Mouse (Mus musculus) ES-E14 (cell line): ENCODE measurements around the gene Dscam. TPM values are rescaled to one million over a fixed set of nuclear protein-coding genes. Genes with fewer than 3 reads are reported as not detected.

Experiments used
- DNase-seq: peaks from one replicate; pipeline ENCODE4 v3.0.0-alpha.2; 2013; ENCODE audit warnings: low read depth, low spot score
- H3K27ac ChIP-seq: 2 replicates; pipeline ENCODE4 v1.5.1; 2012; ENCODE audit warnings: low read depth, mild to moderate bottlenecking, low read length, moderate library complexity, mixed read lengths; ENCODE audit not compliant: poor library complexity, insufficient read depth, severe bottlenecking
- H3K36me3 ChIP-seq: 2 replicates; pipeline ENCODE4 v1.6.1; 2012; ENCODE audit warnings: mild to moderate bottlenecking, low read length, moderate library complexity, mixed read lengths; ENCODE audit not compliant: control insufficient read depth, poor library complexity, insufficient read depth, severe bottlenecking
- H3K4me1 ChIP-seq, 2 experiments: fragments of 150-350 bp in 1 of 2; sonication (generic) in 1 of 2; 2 replicates each; pipeline ENCODE4 v1.6.1; 2012; ENCODE audit warnings: low read length in 2 of 2, mild to moderate bottlenecking in 1 of 2, mixed read lengths in 1 of 2; ENCODE audit not compliant: control insufficient read depth in 2 of 2, insufficient read depth in 2 of 2, poor library complexity in 1 of 2
- H3K4me3 ChIP-seq, 2 experiments: fragments of 150-350 bp in 1 of 2; sonication (generic) in 1 of 2; 2 replicates each; pipeline ENCODE4 v1.5.1; 2012; ENCODE audit warnings: low read length in 2 of 2, low read depth in 1 of 2, mild to moderate bottlenecking in 1 of 2, mixed read lengths in 1 of 2; ENCODE audit not compliant: insufficient read depth in 1 of 2, poor library complexity in 1 of 2, severe bottlenecking in 1 of 2
- H3K9ac ChIP-seq: 2 replicates; pipeline ENCODE4 v1.6.1; 2012; ENCODE audit warnings: low read depth, mild to moderate bottlenecking, low read length, mixed read lengths; ENCODE audit not compliant: poor library complexity, insufficient read depth, severe bottlenecking
- H3K9me3 ChIP-seq: fragments of 150-350 bp; sonication (generic); 2 replicates; pipeline ENCODE4 v1.6.1; 2012; ENCODE audit warnings: low read depth, mild to moderate bottlenecking, low read length; ENCODE audit not compliant: control insufficient read depth, insufficient read depth
- CHD2 ChIP-seq: IDR thresholded peaks from 2 replicates; pipeline ENCODE4 v1.6.1; 2014; ENCODE audit warnings: mild to moderate bottlenecking, low read depth, low read length, inconsistent platforms
- HCFC1 ChIP-seq: IDR thresholded peaks from 2 replicates; pipeline ENCODE4 v1.6.1; 2012; ENCODE audit warnings: low read length, inconsistent platforms, borderline replicate concordance; ENCODE audit not compliant: insufficient read depth
- MAFK ChIP-seq: IDR thresholded peaks from 2 replicates; pipeline ENCODE4 v1.6.1; 2014; ENCODE audit warnings: mild to moderate bottlenecking, low read depth, low read length, inconsistent platforms; ENCODE audit not compliant: insufficient read depth
- ZC3H11A ChIP-seq: IDR thresholded peaks from 2 replicates; pipeline ENCODE4 v1.6.1; 2012; ENCODE audit warnings: low read depth, mild to moderate bottlenecking, inconsistent platforms, low read length, borderline replicate concordance
- ZNF384 ChIP-seq: IDR thresholded peaks from 2 replicates; pipeline ENCODE4 v1.6.1; 2012; ENCODE audit warnings: low read depth, low read length, inconsistent platforms
- in situ Hi-C, 2 experiments: fragments of 600-800 bp; cut with MboI; formaldehyde crosslinking; loops; one replicate each; pipeline ENCODE4 v1.15.1; 2025; ENCODE audit warnings: low sequenced_read_pairs in 2 of 2, inconsistent platforms in 1 of 2; ENCODE audit not compliant: unreplicated experiment in 2 of 2
- total RNA-seq: library from RNA; depleted of rRNA; stranded (reverse); fragments of 300-350 nt; gene quantifications from 2 replicates; pipeline ENCODE4 v1.2.3, GENCODE M21; 2012

Dscam gene
- total RNA-seq, 1 experiment: 0.04 TPM

DNA sequence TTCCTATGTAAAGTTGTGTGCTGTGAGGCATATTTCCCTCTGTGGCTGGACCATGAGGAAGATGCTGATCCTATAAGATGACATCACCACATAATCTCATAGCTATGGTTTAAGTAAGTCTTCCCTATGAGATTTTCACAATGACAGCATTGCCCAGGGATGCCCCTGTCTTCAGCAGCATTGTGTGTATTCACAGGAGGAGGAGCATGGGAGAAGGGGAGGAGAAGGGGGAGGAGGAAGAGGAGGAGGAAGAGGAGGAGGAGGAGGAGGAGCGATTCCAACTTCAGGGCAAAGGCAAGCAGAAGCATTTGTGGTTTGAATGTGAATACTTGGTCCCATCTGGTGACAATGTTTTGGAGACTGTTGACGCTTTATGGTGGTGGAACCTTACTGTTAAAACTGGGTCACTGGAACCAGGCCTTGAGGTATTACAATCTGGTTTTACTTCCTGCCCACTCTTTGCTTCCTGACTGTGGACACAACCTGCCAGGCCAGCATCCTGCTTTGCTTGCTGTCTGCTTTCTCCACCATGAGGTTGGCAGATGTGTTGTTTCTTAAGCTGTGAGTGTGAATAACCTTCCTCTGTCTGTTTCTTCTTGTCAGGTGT, 154.2 kb downstream of the Dscam start:
- in situ Hi-C loops: no loop called here

DNA sequence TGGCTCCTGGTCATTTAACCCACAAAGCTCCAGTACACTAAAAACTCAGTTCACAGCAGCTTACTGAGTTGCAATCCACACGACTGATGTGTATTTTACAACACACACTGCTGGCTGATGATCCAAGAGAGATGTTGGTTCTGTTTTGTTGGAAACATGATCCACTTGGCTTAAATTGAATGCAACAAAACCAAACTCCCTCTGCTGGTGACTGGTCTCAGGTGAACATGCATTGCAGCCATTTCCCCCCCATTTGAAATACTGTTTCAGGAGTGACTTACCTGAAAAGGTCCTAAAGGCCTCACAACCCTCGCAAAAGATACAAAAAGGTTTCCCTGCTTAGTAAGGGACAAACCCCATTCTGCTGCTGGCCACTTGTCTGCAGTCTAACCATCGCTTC, 156.2 kb downstream of the Dscam start:
- no peak for TF ChIP-seq CHD2
- TF ChIP-seq ZNF384: no peak
- TF ChIP-seq ZC3H11A: no peak
- TF ChIP-seq HCFC1: no peak
- TF ChIP-seq MAFK: no peak
- Histone ChIP-seq H3K36me3 (no peaks in the 10 kb centered on the region), H3K4me3 (no peak overlapping the region), H3K9ac (no peak overlapping the region), H3K9me3 (no peaks in the 10 kb centered on the region), H3K27ac (no peak overlapping the region), H3K4me1 (no peaks in the 10 kb centered on the region)
- in situ Hi-C loops: no loop called here
- no peak for DNase-seq

More for the DNA sequence above, 154.2 kb downstream of the Dscam start:
- Histone ChIP-seq H3K36me3 (no peaks in the 10 kb centered on the region), H3K4me1 (no peaks in the 10 kb centered on the region), H3K9me3 (no peaks in the 10 kb centered on the region), H3K9ac (no peak overlapping the region), H3K4me3 (no peak overlapping the region), H3K27ac (no peak overlapping the region)
- no peak for DNase-seq
- no peak for TF ChIP-seq ZC3H11A
- TF ChIP-seq HCFC1: no peak
- no peak for TF ChIP-seq MAFK
- no peak for TF ChIP-seq ZNF384
- no peak for TF ChIP-seq CHD2

DNA sequence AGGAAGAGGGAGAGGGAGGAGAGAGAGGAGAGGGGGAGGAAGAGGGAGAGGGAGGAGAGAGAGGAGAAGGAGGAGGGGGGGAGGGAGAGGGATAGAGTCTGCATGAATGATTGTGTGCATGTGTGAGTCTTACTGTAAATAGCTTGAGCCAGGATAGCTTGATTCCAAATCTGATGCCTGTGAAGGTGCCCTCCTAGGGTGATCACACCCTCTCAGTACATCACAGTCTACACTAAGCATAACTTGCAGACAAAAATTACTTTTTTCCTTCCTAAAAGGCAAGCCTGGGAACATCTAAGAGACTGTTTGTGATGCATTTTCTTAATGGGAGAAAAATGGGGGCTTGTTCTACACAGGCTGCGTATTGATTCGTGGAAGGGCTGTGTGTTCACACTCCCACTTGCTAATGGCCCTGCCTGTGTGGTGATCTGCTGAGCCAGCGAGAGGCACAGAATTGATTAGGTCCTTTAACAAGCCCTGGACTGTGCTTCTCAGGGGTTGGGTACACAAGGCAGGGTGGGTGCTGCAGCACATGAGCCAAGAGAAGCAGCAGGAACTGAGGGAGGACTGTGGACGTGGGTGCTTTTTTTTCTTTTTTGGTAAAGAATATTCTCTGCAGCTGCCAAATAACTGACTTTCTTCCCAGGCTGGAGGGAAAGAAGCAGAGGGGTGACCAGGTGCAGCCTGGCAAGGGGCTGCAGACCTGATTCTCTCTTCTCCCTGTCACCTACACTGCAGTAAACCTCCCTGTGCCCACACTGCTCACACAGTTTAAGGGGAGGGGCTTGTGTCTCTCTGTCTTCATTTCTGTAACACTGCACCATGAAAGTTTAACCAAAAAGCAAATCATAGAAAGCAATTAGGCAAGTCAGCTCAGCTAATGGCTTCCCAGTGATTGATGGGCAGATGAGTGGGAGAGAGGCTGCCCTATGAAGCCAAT, 161.2 kb downstream of the Dscam start:
- no peak overlapping the region for H3K27ac ChIP-seq

DNA sequence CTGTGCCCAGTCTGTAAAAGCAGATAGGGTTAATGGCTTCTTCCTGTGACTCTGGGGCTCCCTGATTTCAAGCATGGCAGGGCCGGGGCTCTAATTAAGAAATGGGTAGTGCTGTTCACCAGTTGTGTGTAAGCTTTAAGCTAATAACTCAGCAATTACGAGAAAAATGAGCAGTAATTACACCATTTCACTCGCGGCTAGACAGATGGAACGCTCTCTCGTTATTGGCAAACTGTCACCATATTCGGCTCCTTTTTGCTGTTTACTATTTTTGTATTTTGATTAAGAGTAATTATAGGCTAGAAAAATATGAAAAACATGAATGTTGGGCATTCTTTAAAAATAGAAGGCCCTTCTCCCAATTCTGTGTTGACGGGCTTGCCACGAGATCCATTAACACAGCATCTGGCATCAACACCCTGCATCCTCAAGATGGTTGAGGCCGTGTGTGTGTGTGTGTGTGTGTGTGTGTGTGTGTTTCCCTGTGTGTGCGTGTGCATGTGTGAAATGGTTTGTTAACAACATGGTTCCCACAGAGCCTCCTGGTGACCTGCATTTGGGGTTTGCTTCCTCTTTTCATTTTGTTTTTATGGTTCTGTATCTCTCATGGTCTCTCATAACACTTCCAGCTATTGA, 162.5 kb downstream of the Dscam start:
- no peaks in the 10 kb centered on the region for H3K9me3 ChIP-seq
- no peak overlapping the region for H3K4me3 ChIP-seq
- TF ChIP-seq CHD2 (no peak), HCFC1 (no peak), MAFK (no peak)
- H3K9ac ChIP-seq: no peak overlapping the region
- no peaks in the 10 kb centered on the region for H3K36me3 ChIP-seq
- in situ Hi-C loops: no loop called here
- no peak for DNase-seq
- no peaks in the 10 kb centered on the region for H3K4me1 ChIP-seq
- H3K27ac ChIP-seq: no peak overlapping the region

More for the DNA sequence above, 161.2 kb downstream of the Dscam start:
- no peak for TF ChIP-seq HCFC1
- TF ChIP-seq ZC3H11A: no peak
- no peak for TF ChIP-seq CHD2
- no peak for TF ChIP-seq MAFK
- no peak for TF ChIP-seq ZNF384
- in situ Hi-C loops: no loop called here
- no peaks in the 10 kb centered on the region for H3K9me3 ChIP-seq
- H3K9ac ChIP-seq: no peak overlapping the region
- H3K36me3 ChIP-seq: no peaks in the 10 kb centered on the region
- no peak overlapping the region for H3K4me3 ChIP-seq
- no peak for DNase-seq
- no peaks in the 10 kb centered on the region for H3K4me1 ChIP-seq
